Mouse (Mus musculus) midbrain, embryonic 16.5 days (tissue): Measurements from ENCODE around the gene N4bp1. TPM values are rescaled to one million over a fixed set of nuclear protein-coding genes. Genes with fewer than 3 reads are reported as not detected.

ENCODE experiments used
- ATAC-seq: fragments of 200-750 bp; cut with Nextera tagmentation; 2 replicates; pipeline ENCODE4 v1.8.0; 2017; ENCODE audit warnings: moderate TSS enrichment
- H3K27ac ChIP-seq: fragments of 300-500 bp; sonication (generic); 2 replicates; pipeline ENCODE4 v1.5.1; 2014; ENCODE audit warnings: mild to moderate bottlenecking, low read length, mixed read lengths
- H3K27me3 ChIP-seq: fragments of 300-500 bp; sonication (generic); 2 replicates; pipeline ENCODE4 v1.6.1; 2014; ENCODE audit warnings: low read depth, low read length, mixed read lengths; ENCODE audit not compliant: control insufficient read depth, insufficient read depth
- H3K36me3 ChIP-seq: fragments of 300-500 bp; sonication (generic); 2 replicates; pipeline ENCODE4 v1.6.1; 2014; ENCODE audit warnings: mild to moderate bottlenecking, low read length, moderate library complexity, mixed read lengths; ENCODE audit not compliant: control insufficient read depth, insufficient read depth
- H3K4me1 ChIP-seq: fragments of 300-500 bp; sonication (generic); 2 replicates; pipeline ENCODE4 v1.6.1; 2014; ENCODE audit warnings: mild to moderate bottlenecking, low read length, mixed read lengths; ENCODE audit not compliant: control insufficient read depth, insufficient read depth
- H3K4me2 ChIP-seq: fragments of 300-500 bp; sonication (generic); 2 replicates; pipeline ENCODE4 v1.6.1; 2014; ENCODE audit warnings: mild to moderate bottlenecking, low read length, mixed read lengths
- H3K4me3 ChIP-seq: fragments of 300-500 bp; sonication (generic); 2 replicates; pipeline ENCODE4 v1.5.1; 2014; ENCODE audit warnings: low read depth, mild to moderate bottlenecking, low read length, moderate library complexity, mixed read lengths
- H3K9ac ChIP-seq: fragments of 300-500 bp; sonication (generic); 2 replicates; pipeline ENCODE4 v1.6.1; 2014; ENCODE audit warnings: low read depth, low read length, mixed read lengths
- H3K9me3 ChIP-seq: fragments of 300-500 bp; sonication (generic); replicated peaks from 2 replicates; pipeline ENCODE4 v1.6.1; 2014; ENCODE audit warnings: mild to moderate bottlenecking, low read length, mixed read lengths; ENCODE audit not compliant: control insufficient read depth, poor library complexity, severe bottlenecking
- WGBS: fragments of 180-500 bp; shearing (Covaris S2); extraction: QIAGEN DNeasy Blood & Tissue Kit; methylation state at CpG from one replicate; pipeline ENCODE4 v1.1.7; 2014; 5-methylcytosine and 5-hydroxymethylcytosine counted together
- polyA plus RNA-seq: library from polyadenylated mRNA; unstranded; fragments of >200 nt; fragmentation: Nextera tagmentation; extraction: Ambion mirVana; gene quantifications from 2 replicates; pipeline ENCODE4 v1.2.1, GENCODE M21; 2015

Gene N4bp1
- polyA plus RNA-seq, 1 experiment from 2014 or later = 9.2 TPM

GRCm38 (mm10) chr8:86903104-86903503 is 18.0 kb upstream of the N4bp1 start:
- no peak overlapping the region for H3K9ac ChIP-seq
- H3K4me3 ChIP-seq = no peak overlapping the region
- no peak for ATAC-seq
- H3K4me2 ChIP-seq = no peak overlapping the region
- H3K27ac ChIP-seq = no peak overlapping the region
- H3K9me3 ChIP-seq = no peaks in the 10 kb centered on the region
- H3K36me3 ChIP-seq = no peaks in the 10 kb centered on the region
- H3K27me3 ChIP-seq = no peaks in the 10 kb centered on the region
- H3K4me1 ChIP-seq = no peaks in the 10 kb centered on the region
- 6% methylated on average over 10 of the region's 10 CpGs for WGBS

- ATAC-seq = no peak
- Histone ChIP-seq H3K9me3 (no peaks in the 10 kb centered on the region), H3K36me3 (no peaks in the 10 kb centered on the region), H3K27ac (no peak overlapping the region), H3K4me2 (no peak overlapping the region), H3K4me3 (no peak overlapping the region), H3K27me3 (no peaks in the 10 kb centered on the region), H3K4me1 (no peaks in the 10 kb centered on the region), H3K9ac (no peak overlapping the region)
- WGBS = 75% methylated on average over 8 of the region's 8 CpGs
Measured at GRCm38 (mm10) chr8:86902656-86903055, 17.6 kb upstream of the N4bp1 start.

GRCm38 (mm10) chr8:86901972-86902371 is 16.9 kb upstream of the N4bp1 start:
- Histone ChIP-seq H3K4me2 (no peak overlapping the region), H3K9ac (no peak overlapping the region), H3K9me3 (no peaks in the 10 kb centered on the region), H3K27me3 (no peaks in the 10 kb centered on the region), H3K27ac (no peak overlapping the region), H3K4me3 (no peak overlapping the region), H3K4me1 (no peaks in the 10 kb centered on the region), H3K36me3 (no peaks in the 10 kb centered on the region)
- no peak for ATAC-seq
- 58% methylated on average over 5 of the region's 5 CpGs for WGBS

GRCm38 (mm10) chr8:86897726-86898419 is 12.8 kb upstream of the N4bp1 start:
- Histone ChIP-seq H3K4me1 (no peaks in the 10 kb centered on the region), H3K9me3 (no peaks in the 10 kb centered on the region), H3K27ac (no peak overlapping the region), H3K36me3 (no peaks in the 10 kb centered on the region), H3K27me3 (no peaks in the 10 kb centered on the region), H3K4me3 (no peak overlapping the region), H3K9ac (no peak overlapping the region), H3K4me2 (no peak overlapping the region)
- 90% methylated on average over 7 of the region's 7 CpGs for WGBS
- ATAC-seq = no peak

- no peak overlapping the region for H3K27ac ChIP-seq
- H3K9ac ChIP-seq = no peak overlapping the region
- WGBS = 87% methylated on average over 4 of the region's 4 CpGs
- H3K36me3 ChIP-seq = no peaks in the 10 kb centered on the region
- ATAC-seq = no peak
- no peak overlapping the region for H3K4me2 ChIP-seq
- H3K4me3 ChIP-seq = no peak overlapping the region
- H3K4me1 ChIP-seq = no peaks in the 10 kb centered on the region
- H3K27me3 ChIP-seq = no peaks in the 10 kb centered on the region
- H3K9me3 ChIP-seq = no peaks in the 10 kb centered on the region
Measured at GRCm38 (mm10) chr8:86895390-86895789, 10.3 kb upstream of the N4bp1 start.

- Histone ChIP-seq H3K27me3 (no peaks in the 10 kb centered on the region; the same call in 1 of the 2 replicates), H3K27ac (no peak overlapping the region), H3K9me3 (no peaks in the 10 kb centered on the region), H3K9ac (no peak overlapping the region), H3K4me2 (no peak overlapping the region), H3K4me1 (no peaks in the 10 kb centered on the region), H3K36me3 (no peaks in the 10 kb centered on the region), H3K4me3 (no peak overlapping the region)
- 88% methylated on average over 6 of the region's 6 CpGs for WGBS
- ATAC-seq = no peak
Measured at GRCm38 (mm10) chr8:86894194-86894761, 9.2 kb upstream of the N4bp1 start.

- ATAC-seq = no peak
Measured at GRCm38 (mm10) chr8:86893554-86893953, 8.5 kb upstream of the N4bp1 start.

GRCm38 (mm10) chr8:86891533-86891932 is 6.5 kb upstream of the N4bp1 start:
- Histone ChIP-seq H3K4me3 (no peak overlapping the region), H3K9me3 (no peaks in the 10 kb centered on the region), H3K4me1 (no peaks in the 10 kb centered on the region), H3K27me3 (no peaks in the 10 kb centered on the region; the same call in 1 of the 2 replicates), H3K9ac (no peak overlapping the region), H3K36me3 (no peaks in the 10 kb centered on the region), H3K4me2 (no peak overlapping the region), H3K27ac (no peak overlapping the region)
- 88% methylated on average over 1 of the region's 1 CpGs for WGBS
- no peak for ATAC-seq

More at GRCm38 (mm10) chr8:86893554-86893953, 8.5 kb upstream of the N4bp1 start:
- Histone ChIP-seq H3K9ac (no peak overlapping the region), H3K9me3 (no peaks in the 10 kb centered on the region), H3K4me3 (no peak overlapping the region), H3K27me3 (no peaks in the 10 kb centered on the region; the same call in 1 of the 2 replicates), H3K27ac (no peak overlapping the region), H3K4me2 (no peak overlapping the region), H3K36me3 (no peaks in the 10 kb centered on the region), H3K4me1 (no peaks in the 10 kb centered on the region)
- 86% methylated on average over 4 of the region's 4 CpGs for WGBS

- no peak overlapping the region for H3K4me2 ChIP-seq
- ATAC-seq = no peak
- WGBS = 74% methylated on average over 11 of the region's 11 CpGs
Measured at GRCm38 (mm10) chr8:86888058-86888939, 3.2 kb upstream of the N4bp1 start.

More at GRCm38 (mm10) chr8:86888058-86888939, 3.2 kb upstream of the N4bp1 start:
- Histone ChIP-seq H3K27me3 (no peaks in the 10 kb centered on the region; the same call in 1 of the 2 replicates), H3K4me1 (peaks cover 5% of the 10 kb centered on the region), H3K36me3 (no peaks in the 10 kb centered on the region), H3K9ac (no peak overlapping the region), H3K27ac (no peak overlapping the region), H3K9me3 (no peaks in the 10 kb centered on the region), H3K4me3 (no peak overlapping the region)
